Mouse (Mus musculus) liver, embryonic 15.5 days (tissue): ENCODE results near the gene Mcat. TPM values are rescaled to one million over a fixed set of nuclear protein-coding genes. Genes with fewer than 3 reads are reported as not detected.

ENCODE experiments used
- ATAC-seq: fragments of 200-750 bp; cut with Nextera tagmentation; 2 replicates; pipeline ENCODE4 v1.8.0; 2017; ENCODE audit warnings: moderate number of reproducible peaks, mild to moderate bottlenecking, moderate library complexity; ENCODE audit not compliant: insufficient read depth
- H3K27ac ChIP-seq: fragments of 300-500 bp; sonication (generic); replicated peaks from 2 replicates; pipeline ENCODE4 v1.5.1; 2015; ENCODE audit warnings: mild to moderate bottlenecking, inconsistent platforms
- H3K27me3 ChIP-seq: fragments of 300-500 bp; sonication (generic); 2 replicates; pipeline ENCODE4 v1.6.1; 2015; ENCODE audit warnings: mild to moderate bottlenecking, inconsistent platforms
- H3K36me3 ChIP-seq: fragments of 300-500 bp; sonication (generic); replicated peaks from 2 replicates; pipeline ENCODE4 v1.6.1; 2015; ENCODE audit warnings: moderate library complexity, mild to moderate bottlenecking, inconsistent platforms
- H3K4me1 ChIP-seq: fragments of 300-500 bp; sonication (generic); replicated peaks from 2 replicates; pipeline ENCODE4 v1.6.1; 2015; ENCODE audit warnings: inconsistent platforms
- H3K4me2 ChIP-seq: fragments of 300-500 bp; sonication (generic); 2 replicates; pipeline ENCODE4 v1.6.1; 2015; ENCODE audit warnings: moderate library complexity, mild to moderate bottlenecking, inconsistent platforms
- H3K4me3 ChIP-seq: fragments of 300-500 bp; sonication (generic); replicated peaks from 2 replicates; pipeline ENCODE4 v1.5.1; 2015; ENCODE audit warnings: mild to moderate bottlenecking, inconsistent platforms
- H3K9ac ChIP-seq: fragments of 300-500 bp; sonication (generic); 2 replicates; pipeline ENCODE4 v1.6.1; 2015; ENCODE audit warnings: moderate library complexity, mild to moderate bottlenecking, inconsistent platforms
- H3K9me3 ChIP-seq: fragments of 300-500 bp; sonication (generic); replicated peaks from 2 replicates; pipeline ENCODE4 v1.6.1; 2016; ENCODE audit warnings: inconsistent platforms
- WGBS: fragments of 180-500 bp; shearing (Covaris S2); methylation state at CpG from one replicate; pipeline ENCODE4 v1.1.7; 2015; ENCODE audit warnings: mixed read lengths; ENCODE audit not compliant: insufficient replicate concordance; 5-methylcytosine and 5-hydroxymethylcytosine counted together
- polyA plus RNA-seq: library from polyadenylated mRNA; unstranded; fragments of >200 nt; fragmentation: Nextera tagmentation; extraction: Ambion mirVana; gene quantifications from 2 replicates; pipeline ENCODE4 v1.2.1, GENCODE M21; 2015

The Mcat gene
- polyA plus RNA-seq, 1 experiment from 2014 or later, result 15.4 TPM

DNA sequence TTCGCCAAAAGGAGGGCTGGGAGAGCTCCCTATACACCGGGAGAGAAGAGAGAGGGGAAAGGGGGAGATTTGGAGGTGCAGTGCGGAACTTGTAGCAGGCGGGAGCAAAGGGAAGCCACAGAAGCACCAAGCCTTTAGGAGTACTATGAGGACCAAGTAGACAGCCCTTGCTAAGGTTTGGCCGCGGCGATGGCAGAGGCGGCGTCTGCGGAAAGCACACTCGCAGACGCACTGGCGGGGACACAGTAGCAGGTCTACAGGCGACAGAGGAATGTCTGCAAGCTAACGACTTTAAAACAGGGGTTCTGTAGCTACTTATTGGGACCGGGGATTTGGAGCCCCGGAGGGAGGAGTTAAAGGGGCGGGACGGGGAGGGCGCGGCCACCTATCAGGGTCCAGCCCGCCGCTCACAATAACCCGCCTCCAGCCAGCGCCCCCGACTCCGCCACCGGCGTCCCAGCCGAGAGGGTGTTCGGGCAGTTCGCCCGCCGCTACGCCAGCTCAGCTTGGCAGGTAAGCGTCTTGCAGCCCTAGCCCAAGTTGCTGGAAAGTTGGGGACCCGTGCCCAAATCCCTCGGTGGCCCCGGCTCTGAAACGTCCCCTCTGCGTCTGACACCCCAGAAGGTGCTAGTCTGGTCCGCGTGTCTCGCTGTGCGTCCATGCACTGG lies 37.0 kb downstream of the Mcat start, which contains the start of gene Bik:
Bik (plus strand) TSS at position 439 of the 668 bp plus-strand sequence.
- Histone ChIP-seq H3K9me3 (no peaks in the 10 kb centered on the region), H3K4me2 (peak within 1 kb of the TSS; percentile 82), H3K9ac (peak within 1 kb of the TSS; percentile 35; the same call in 1 of the 2 replicates), H3K36me3 (no peaks in the 10 kb centered on the region), H3K27me3 (peaks cover 88% of the 10 kb centered on the region), H3K4me1 (peaks cover 45% of the 10 kb centered on the region), H3K27ac (no peak within 1 kb of the TSS), H3K4me3 (peak within 1 kb of the TSS; percentile 59)
- ATAC-seq, result peak; percentile 51
- under 1% methylated on average over 45 of the region's 45 CpGs for WGBS

DNA sequence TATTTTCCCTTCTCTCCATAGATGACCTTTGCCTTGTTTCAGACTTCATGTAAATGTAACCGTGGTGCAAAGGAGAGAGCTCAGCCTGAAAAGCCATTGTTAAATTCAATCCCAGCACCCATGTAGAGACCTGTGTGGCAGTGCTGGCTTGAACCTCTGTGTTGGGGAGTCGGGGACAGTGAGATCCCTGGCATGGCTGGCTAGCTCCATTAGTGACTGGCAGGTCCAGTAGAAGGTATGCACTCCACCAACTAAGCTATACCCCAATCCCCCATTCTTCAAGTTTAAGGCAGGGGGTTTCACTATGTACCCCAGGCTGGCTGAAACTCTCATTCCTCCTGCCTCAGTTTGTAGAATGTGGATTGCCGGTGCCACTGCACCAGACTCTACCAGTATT lies 39.3 kb downstream of the Mcat start:
- peaks cover 76% of the 10 kb centered on the region for H3K27me3 ChIP-seq

DNA sequence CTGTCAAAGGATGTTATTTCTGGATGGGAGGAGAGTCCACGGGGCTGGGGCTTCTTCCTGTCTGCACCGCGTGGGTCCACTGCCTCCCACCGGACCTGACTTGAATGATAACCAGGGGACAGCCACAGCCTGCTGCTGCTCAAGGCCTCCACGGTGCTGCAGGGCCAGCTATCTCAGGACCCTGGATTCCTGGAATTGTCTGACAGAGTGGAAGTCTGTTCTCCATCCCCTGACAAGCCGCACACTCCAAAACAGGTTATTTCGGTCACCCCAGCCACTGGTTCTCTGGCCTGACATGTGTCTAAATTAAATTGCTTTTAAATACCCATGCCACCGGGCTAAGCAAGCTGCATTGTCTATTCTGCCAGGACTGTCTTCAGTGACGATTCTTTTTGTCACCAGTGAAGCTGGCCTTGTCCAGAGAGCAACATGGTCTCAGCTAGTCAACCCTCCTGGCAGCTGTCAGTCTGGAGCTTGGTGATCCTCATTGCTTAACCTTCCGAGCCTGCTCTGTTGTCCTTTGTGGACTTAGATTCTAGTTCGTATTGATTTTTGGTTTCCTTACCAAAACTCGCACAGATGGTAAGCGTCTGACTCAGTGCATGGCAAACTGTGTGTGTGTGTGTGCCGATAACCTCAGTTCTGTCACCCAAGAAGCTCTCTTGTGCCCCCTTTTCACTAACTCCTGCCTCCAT lies 39.8 kb downstream of the Mcat start:
- H3K9ac ChIP-seq, result no peak overlapping the region
- no peaks in the 10 kb centered on the region for H3K36me3 ChIP-seq
- 0 out of 2 replicates have a peak overlapping the region, but pooled peaks have one; percentile 10 for H3K27ac ChIP-seq
- WGBS, result 39% methylated on average over 14 of the region's 14 CpGs
- H3K4me3 ChIP-seq, result no peak overlapping the region
- peaks cover 37% of the 10 kb centered on the region for H3K4me1 ChIP-seq
- peaks cover 70% of the 10 kb centered on the region for H3K27me3 ChIP-seq
- no peaks in the 10 kb centered on the region for H3K9me3 ChIP-seq
- H3K4me2 ChIP-seq, result no peak overlapping the region
- ATAC-seq, result no peak

More for the DNA sequence above, 39.3 kb downstream of the Mcat start:
- no peak overlapping the region for H3K9ac ChIP-seq
- H3K9me3 ChIP-seq, result no peaks in the 10 kb centered on the region
- H3K4me2 ChIP-seq, result no peak overlapping the region
- 71% methylated on average over 3 of the region's 3 CpGs for WGBS
- no peaks in the 10 kb centered on the region for H3K36me3 ChIP-seq
- 0 out of 2 replicates have a peak overlapping the region, but pooled peaks have one; percentile 10 for H3K27ac ChIP-seq
- no peak overlapping the region for H3K4me3 ChIP-seq
- ATAC-seq, result no peak
- H3K4me1 ChIP-seq, result peaks cover 37% of the 10 kb centered on the region

DNA sequence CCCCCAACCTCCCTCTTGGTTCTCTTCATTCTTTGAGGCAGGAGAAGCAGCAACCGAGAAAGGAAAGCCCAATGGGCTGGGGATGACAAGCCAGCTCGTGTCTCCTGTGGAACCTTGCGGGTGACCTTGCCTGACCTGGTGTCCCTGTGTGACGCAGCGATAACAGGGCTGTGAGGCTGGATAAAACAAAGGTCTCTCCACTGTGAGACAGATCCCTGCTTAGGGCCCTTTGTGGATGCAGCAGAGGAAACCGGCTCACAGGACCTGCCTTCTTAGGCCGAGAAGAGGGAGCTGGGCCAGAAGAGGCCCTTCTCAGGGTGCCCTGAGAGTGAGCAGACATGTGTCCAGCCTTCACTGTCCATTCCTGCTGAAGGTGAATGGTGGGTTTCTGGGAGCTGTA lies 40.4 kb downstream of the Mcat start:
- Histone ChIP-seq H3K4me1 (peaks cover 40% of the 10 kb centered on the region), H3K4me2 (no peak overlapping the region), H3K27ac (no peak overlapping the region), H3K9me3 (no peaks in the 10 kb centered on the region), H3K9ac (no peak overlapping the region), H3K36me3 (no peaks in the 10 kb centered on the region), H3K4me3 (no peak overlapping the region), H3K27me3 (peaks cover 64% of the 10 kb centered on the region)
- WGBS, result 34% methylated on average over 7 of the region's 7 CpGs
- no peak for ATAC-seq

DNA sequence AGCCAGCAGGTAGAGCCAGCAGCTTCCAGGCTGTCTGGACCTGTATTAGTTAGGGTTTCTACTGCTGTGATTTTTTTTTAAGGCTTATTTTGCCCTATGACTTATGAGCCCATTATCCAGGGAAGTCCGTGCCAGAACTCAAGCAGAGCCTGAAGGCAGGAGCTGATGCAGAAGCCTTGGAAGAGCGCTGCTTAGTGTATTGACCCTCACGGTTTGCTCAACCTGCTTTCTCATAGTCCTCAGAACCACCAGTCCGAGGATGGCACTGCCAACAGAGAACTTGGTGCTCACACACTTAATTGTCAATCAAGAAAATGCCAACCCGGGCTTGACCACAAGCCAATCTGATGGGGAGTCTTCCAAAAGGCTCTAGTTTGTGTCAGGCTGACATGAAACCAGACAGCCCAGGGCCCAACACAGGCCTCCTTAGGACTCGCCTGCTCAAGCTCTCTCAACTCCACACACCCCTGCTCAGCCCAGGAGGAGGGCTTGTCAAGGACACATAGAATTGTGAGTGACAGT lies 42.7 kb downstream of the Mcat start:
- Histone ChIP-seq H3K4me2 (no peak overlapping the region), H3K9me3 (no peaks in the 10 kb centered on the region), H3K9ac (no peak overlapping the region), H3K36me3 (no peaks in the 10 kb centered on the region), H3K4me1 (peaks cover 23% of the 10 kb centered on the region), H3K4me3 (no peak overlapping the region), H3K27me3 (peaks cover 52% of the 10 kb centered on the region), H3K27ac (no peak overlapping the region)
- WGBS, result 64% methylated on average over 6 of the region's 6 CpGs
- ATAC-seq, result no peak

DNA sequence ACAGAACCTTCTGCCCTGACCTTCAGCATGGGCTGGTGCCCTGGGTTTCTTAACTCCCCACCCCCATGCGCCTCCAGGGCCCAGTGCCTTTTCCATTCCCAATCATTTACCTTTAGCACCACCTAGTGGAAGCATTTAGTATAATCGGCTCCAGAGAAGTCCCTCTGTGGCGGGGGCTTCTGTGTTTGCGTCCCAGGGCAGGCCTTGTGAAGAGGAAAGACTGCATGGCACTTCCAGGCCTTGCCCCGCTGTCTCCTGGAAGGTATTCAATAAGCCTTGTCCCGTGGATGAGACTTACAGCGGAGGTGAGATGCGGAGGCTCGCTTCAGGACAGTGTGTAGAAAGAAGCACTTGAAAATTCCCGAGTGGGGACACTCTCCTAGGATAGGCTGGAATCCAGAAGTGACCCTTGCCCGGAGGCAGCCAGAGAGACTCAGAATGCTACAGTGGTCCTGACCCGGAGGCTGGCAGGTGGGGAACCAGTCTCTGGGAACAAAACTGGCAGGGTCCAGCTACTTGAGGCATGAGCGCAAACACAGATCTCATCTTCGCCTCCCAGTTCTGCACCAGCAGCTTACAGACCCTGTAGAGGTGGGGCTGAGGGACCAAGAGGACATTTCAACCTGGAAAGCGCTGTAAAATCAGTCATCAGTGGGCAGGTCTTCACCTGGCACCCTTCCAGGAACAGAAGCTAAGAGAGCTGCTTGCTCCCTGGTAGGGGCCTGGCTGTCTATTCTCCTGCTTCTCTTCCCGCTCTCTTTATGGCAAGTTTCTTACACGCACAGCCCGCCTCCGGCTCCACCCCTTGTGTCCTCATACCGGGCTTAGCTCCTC lies 45.2 kb downstream of the Mcat start:
- H3K9me3 ChIP-seq, result no peaks in the 10 kb centered on the region
- 33% methylated on average over 20 of the region's 20 CpGs for WGBS
- ATAC-seq, result no peak
- no peaks in the 10 kb centered on the region for H3K36me3 ChIP-seq
- H3K27ac ChIP-seq, result no peak overlapping the region
- H3K4me2 ChIP-seq, result no peak overlapping the region
- H3K4me3 ChIP-seq, result no peak overlapping the region
- H3K4me1 ChIP-seq, result peaks cover 7% of the 10 kb centered on the region
- peaks cover 40% of the 10 kb centered on the region for H3K27me3 ChIP-seq
- no peak overlapping the region for H3K9ac ChIP-seq

DNA sequence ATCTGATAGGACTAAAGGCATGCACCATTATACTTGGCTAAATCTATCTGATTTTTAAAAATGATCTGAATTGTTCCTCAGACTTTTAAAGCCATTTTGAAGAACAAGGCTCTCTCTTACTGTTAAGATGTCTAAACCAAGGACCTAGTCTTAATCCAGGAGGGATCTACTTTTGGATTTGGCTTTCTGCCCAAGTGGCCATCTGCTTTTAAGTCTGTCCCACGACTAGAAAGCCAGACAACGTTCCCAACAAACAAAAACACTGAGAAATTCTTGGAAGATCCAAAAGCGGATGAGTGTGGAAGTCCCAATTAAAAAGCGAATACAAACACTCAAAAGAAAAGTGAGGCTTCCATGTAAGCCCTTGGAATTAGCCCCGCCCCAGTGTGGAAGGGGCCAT lies 48.6 kb downstream of the Mcat start:
- Histone ChIP-seq H3K9me3 (no peaks in the 10 kb centered on the region), H3K9ac (no peak overlapping the region), H3K4me3 (no peak overlapping the region), H3K27me3 (peaks cover 34% of the 10 kb centered on the region), H3K27ac (no peak overlapping the region), H3K4me1 (peaks cover 15% of the 10 kb centered on the region), H3K36me3 (no peaks in the 10 kb centered on the region), H3K4me2 (no peak overlapping the region)
- no peak for ATAC-seq
- 45% methylated on average over 5 of the region's 5 CpGs for WGBS

DNA sequence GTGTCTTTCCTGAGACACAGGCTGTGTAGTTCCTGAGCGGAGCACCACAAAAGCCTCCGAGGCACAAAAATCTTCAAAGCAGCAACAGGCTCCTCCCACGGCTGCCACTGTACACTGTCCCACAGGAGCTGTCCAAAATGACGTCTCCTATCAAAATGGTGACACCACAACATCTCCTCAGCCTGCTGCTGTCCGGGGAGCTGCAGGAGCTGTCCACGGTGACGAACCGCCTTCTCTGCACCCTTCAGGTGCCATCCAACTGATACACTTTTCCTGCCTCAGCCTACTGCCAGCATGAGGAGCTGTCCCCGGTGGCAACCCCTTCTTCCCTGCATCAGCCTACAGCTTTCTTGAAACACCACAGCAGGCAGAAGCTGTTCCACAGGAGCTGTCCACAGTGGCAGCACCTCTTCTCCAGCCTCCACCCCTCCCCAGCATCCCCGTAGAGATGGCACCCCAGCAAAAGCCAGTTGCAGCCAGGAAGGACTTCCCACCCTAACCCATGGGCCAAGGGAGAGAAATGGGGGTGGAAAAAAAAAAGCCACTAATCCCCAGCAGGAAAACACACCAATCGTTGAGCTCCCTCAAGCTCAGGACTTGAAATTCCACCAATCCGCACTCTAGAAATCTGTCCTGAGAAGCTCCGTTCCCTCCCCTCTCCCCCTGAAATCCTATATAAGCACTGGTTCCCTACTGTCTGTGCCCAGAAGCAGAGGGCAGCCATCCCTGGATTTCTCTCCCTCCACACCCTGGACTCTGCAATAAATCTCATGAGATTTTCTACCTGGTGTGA lies 50.9 kb downstream of the Mcat start:
- H3K27me3 ChIP-seq, result peaks cover 34% of the 10 kb centered on the region
- H3K36me3 ChIP-seq, result no peaks in the 10 kb centered on the region
- no peak overlapping the region for H3K4me2 ChIP-seq
- no peaks in the 10 kb centered on the region for H3K9me3 ChIP-seq
- WGBS, result 51% methylated on average over 13 of the region's 13 CpGs
- no peak overlapping the region for H3K9ac ChIP-seq
- H3K27ac ChIP-seq, result no peak overlapping the region
- no peak overlapping the region for H3K4me3 ChIP-seq
- peaks cover 15% of the 10 kb centered on the region for H3K4me1 ChIP-seq
- ATAC-seq, result no peak

DNA sequence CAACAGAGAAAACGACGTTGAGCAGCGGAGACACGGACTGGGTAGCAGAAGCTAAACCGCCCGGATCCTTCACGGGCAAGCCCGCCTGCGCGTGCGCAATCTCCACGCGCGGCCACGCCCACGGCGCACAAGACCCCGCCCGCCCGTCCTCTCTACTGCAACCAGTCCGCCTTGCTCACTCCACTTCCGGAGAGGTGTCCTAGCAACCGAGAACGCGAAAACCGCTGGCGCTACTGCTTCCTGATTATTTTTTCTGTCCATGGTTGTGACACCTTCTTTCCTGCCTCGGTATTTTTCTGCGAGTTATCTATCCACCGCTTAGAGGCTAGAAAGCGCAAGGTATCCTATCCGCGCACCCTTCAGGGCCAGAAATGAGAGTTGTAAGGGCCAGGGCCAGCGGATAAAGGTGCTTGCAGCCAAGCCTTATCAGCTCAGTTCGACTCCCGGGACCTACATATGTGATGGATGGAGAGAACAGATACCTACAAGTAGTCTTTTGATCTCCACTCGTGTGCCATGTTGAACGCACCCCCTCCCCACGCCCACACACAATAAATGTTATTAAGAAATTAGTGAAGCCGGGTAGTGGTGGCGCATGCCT lies 52.7 kb downstream of the Mcat start, which contains the start of gene Ttll1:
Ttll1 (minus strand) TSS at position 89 of the 601 bp plus-strand sequence.
- peak within 1 kb of the TSS; percentile 96 for H3K4me2 ChIP-seq
- peak within 1 kb of the TSS; percentile 64 for H3K27ac ChIP-seq
- H3K4me1 ChIP-seq, result peaks cover 15% of the 10 kb centered on the region
- no peaks in the 10 kb centered on the region for H3K9me3 ChIP-seq
- WGBS, result 7% methylated on average over 41 of the region's 41 CpGs
- peak within 1 kb of the TSS; percentile 59 for H3K9ac ChIP-seq
- H3K36me3 ChIP-seq, result no peaks in the 10 kb centered on the region
- peak within 1 kb of the TSS; percentile 62 for H3K4me3 ChIP-seq
- peaks cover 24% of the 10 kb centered on the region for H3K27me3 ChIP-seq
- peak; percentile 94 for ATAC-seq
